Mouse (Mus musculus) limb, embryonic 13.5 days (tissue): ENCODE measurements at regions not wholly inside any gene's neighbourhood (a gene's known extent, or its start where the extent isn't known, plus 50 kb on each side); places are given as distances from the start of the nearest gene placed in this dataset.

Experiments used
- ATAC-seq: fragments of 200-750 bp; cut with Nextera tagmentation; 2 replicates; pipeline ENCODE4 v1.8.0; 2017; ENCODE audit warnings: low read depth, moderate number of reproducible peaks, moderate TSS enrichment; ENCODE audit not compliant: low FRiP score
- H3K27ac ChIP-seq: fragments of 300-500 bp; sonication (generic); 2 replicates; pipeline ENCODE4 v1.5.1; 2015; ENCODE audit warnings: inconsistent platforms, mild to moderate bottlenecking, moderate library complexity
- H3K27me3 ChIP-seq: fragments of 300-500 bp; sonication (generic); 2 replicates; pipeline ENCODE4 v1.6.1; 2015; ENCODE audit warnings: mild to moderate bottlenecking, inconsistent platforms
- H3K36me3 ChIP-seq: fragments of 300-500 bp; sonication (generic); 2 replicates; pipeline ENCODE4 v1.6.1; 2015; ENCODE audit warnings: inconsistent platforms, mild to moderate bottlenecking, moderate library complexity
- H3K4me1 ChIP-seq: fragments of 300-500 bp; sonication (generic); 2 replicates; pipeline ENCODE4 v1.6.1; 2015; ENCODE audit warnings: inconsistent platforms
- H3K4me2 ChIP-seq: fragments of 300-500 bp; sonication (generic); replicated peaks from 2 replicates; pipeline ENCODE4 v1.6.1; 2015; ENCODE audit warnings: inconsistent platforms, mild to moderate bottlenecking, moderate library complexity
- H3K4me3 ChIP-seq: fragments of 300-500 bp; sonication (generic); 2 replicates; pipeline ENCODE4 v1.5.1; 2015; ENCODE audit warnings: moderate library complexity, mild to moderate bottlenecking, inconsistent platforms
- H3K9ac ChIP-seq: fragments of 300-500 bp; sonication (generic); 2 replicates; pipeline ENCODE4 v1.6.1; 2015; ENCODE audit warnings: mild to moderate bottlenecking, inconsistent platforms
- H3K9me3 ChIP-seq: fragments of 300-500 bp; sonication (generic); 2 replicates; pipeline ENCODE4 v1.6.1; 2016; ENCODE audit warnings: inconsistent platforms
- WGBS: fragments of 180-500 bp; shearing (Covaris S2); methylation state at CpG from one replicate; pipeline ENCODE4 v1.1.7; 2015; 5-methylcytosine and 5-hydroxymethylcytosine counted together

DNA sequence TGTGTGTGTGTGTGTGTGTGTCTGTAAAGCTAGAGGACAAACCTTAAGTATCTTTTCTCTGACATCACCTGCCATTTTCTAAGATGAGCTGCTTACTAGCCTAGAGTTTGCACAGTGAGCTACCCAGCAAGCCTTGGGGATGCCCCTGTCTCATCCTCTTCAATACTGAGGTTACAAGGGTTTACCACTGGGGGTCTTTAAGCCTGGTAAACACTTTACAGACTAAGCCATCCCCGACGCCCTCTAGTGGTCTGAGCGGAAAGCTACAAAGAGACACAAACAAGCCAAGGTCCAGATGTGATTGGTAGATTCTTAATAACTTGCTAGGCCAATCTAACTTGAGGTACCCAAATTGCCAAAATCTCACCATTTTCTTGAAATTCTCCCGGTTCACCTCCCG, 143.9 kb downstream of the Ptpru start:
- no peak for ATAC-seq
- Histone ChIP-seq H3K36me3 (no peaks in the 10 kb centered on the region), H3K9me3 (no peaks in the 10 kb centered on the region), H3K4me3 (no peak overlapping the region), H3K4me2 (no peak overlapping the region), H3K27ac (no peak overlapping the region), H3K27me3 (no peaks in the 10 kb centered on the region), H3K4me1 (peaks cover 10% of the 10 kb centered on the region), H3K9ac (no peak overlapping the region)
- 5% methylated on average over 5 of the region's 5 CpGs for WGBS

DNA sequence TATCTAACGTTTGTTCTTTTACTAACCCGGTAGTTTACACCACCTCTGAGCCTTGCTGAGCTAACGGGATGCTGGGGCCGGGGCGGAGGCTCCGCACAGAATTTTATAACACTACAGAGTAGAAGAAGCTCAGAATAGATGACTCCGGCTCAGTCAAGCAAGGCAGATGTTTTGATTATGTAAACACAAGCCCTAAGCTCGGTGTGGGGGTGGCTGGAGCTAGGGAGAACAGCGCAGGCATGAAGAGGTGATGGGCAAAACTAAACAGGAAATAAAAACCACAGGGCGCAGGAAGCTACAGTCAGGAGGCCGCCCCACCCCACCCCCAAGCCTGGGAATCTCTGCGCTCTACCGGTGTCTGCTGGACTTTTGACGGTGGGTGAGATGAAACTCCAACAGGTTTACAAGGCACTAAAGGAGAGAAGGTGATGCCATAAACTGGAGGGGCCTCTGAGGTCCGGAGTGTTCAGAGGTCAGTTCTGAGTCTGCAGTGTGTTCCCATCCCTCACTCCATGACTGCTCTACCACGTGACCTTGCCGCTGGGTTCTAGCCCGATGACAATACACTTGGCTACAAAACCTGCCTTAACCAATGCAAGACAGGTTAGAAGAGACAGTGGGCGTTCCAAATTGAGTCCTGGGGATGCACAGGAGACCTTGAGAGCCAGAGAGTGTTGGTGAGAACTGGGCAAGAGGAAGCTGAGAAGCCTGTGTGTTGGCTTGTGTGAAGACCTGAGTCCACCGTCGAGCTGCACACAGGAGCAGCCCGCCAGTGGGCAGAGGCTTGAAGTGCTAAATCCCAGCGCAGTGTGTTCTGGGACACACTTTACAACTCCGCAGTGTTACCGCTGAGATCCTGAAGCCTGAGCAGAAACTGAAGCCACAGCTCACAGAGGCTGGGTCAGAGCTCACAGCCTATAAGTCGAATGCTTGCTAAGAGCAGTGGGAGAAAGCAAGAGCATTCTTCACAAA, 141.9 kb downstream of the Ptpru start:
- no peaks in the 10 kb centered on the region for H3K9me3 ChIP-seq
- no peaks in the 10 kb centered on the region for H3K27me3 ChIP-seq
- no peak overlapping the region for H3K9ac ChIP-seq
- no peak for ATAC-seq
- no peak overlapping the region for H3K4me3 ChIP-seq
- no peaks in the 10 kb centered on the region for H3K36me3 ChIP-seq
- peaks cover 10% of the 10 kb centered on the region for H3K4me1 ChIP-seq
- no peak overlapping the region for H3K27ac ChIP-seq
- 43% methylated on average over 26 of the region's 26 CpGs for WGBS
- no peak overlapping the region; the same call in 1 of the 2 replicates for H3K4me2 ChIP-seq
